ENCODE assay signal across 8 mouse cellular contexts in genomic region chr2:102294827-102295270, GRCm38 (mm10).
DNase-seq lines count a peak whose midpoint lies in the region; ATAC-seq lines count a peak whose summit lies in the region.

No protein-coding gene starts in this region.

- H3K36me3 ChIP-seq in hindbrain, embryonic 11.5 days (ENCODE audit: control insufficient read depth, insufficient read depth, low read length), result no peaks in the 10 kb centered on the region
- no peaks in the 10 kb centered on the region for H3K36me3 ChIP-seq in hindbrain, embryonic 13.5 days

- DNase-seq in hindbrain, embryonic 11.5 days (ENCODE audit: low spot score), result peak; percentile 20
- peak; percentile 34 for DNase-seq in Muller cell, postnatal 12 days (ENCODE audit: inconsistent ontology term)
- DNase-seq in forelimb bud, embryonic 11.5 days (ENCODE audit: low read depth, low spot score), result peak; percentile 66
- DNase-seq in kidney, postnatal 25 days, result peak; percentile 55 to 80
- DNase-seq in frontal cortex, postnatal 36 days (ENCODE audit: low spot score in 2 of 2), result no peak
- no peak for DNase-seq in cerebellum, postnatal 36 days
- no peak for DNase-seq in layer of hippocampus, postnatal 36 days

- no peak overlapping the region for H3K27ac ChIP-seq in hindbrain, embryonic 11.5 days (ENCODE audit: low read depth, low read length)
- no peak overlapping the region for H3K27ac ChIP-seq in hindbrain, embryonic 13.5 days

- no peaks in the 10 kb centered on the region for H3K27me3 ChIP-seq in hindbrain, embryonic 11.5 days (ENCODE audit: control insufficient read depth, insufficient read depth, low read length)
- no peaks in the 10 kb centered on the region for H3K27me3 ChIP-seq in hindbrain, embryonic 13.5 days

- H3K4me1 ChIP-seq in hindbrain, embryonic 11.5 days (replicated peaks; ENCODE audit: control insufficient read depth, insufficient read depth, low read length), result no peaks in the 10 kb centered on the region
- peaks cover 6% of the 10 kb centered on the region for H3K4me1 ChIP-seq in hindbrain, embryonic 13.5 days (replicated peaks)

- no peak; the same call in 1 of the 2 replicates for ATAC-seq in hindbrain, embryonic 11.5 days (ENCODE audit: low FRiP score)
- no peak for ATAC-seq in hindbrain, embryonic 13.5 days (ENCODE audit: low FRiP score)

- H3K4me2 ChIP-seq in hindbrain, embryonic 11.5 days (replicated peaks; ENCODE audit: low read depth, low read length), result no peak overlapping the region
- no peak overlapping the region for H3K4me2 ChIP-seq in hindbrain, embryonic 13.5 days

- 31% methylated on average over 6 of the region's 6 CpGs for WGBS in hindbrain, embryonic 11.5 days
- WGBS in hindbrain, embryonic 13.5 days, result 25% methylated on average over 6 of the region's 6 CpGs

- no peak overlapping the region for H3K4me3 ChIP-seq in hindbrain, embryonic 11.5 days (ENCODE audit: low read depth, low read length)
- no peak overlapping the region for H3K4me3 ChIP-seq in hindbrain, embryonic 13.5 days

- no peak overlapping the region for H3K9ac ChIP-seq in hindbrain, embryonic 11.5 days (ENCODE audit: low read depth, low read length)
- H3K9ac ChIP-seq in hindbrain, embryonic 13.5 days, result no peak overlapping the region

- no peaks in the 10 kb centered on the region for H3K9me3 ChIP-seq in hindbrain, embryonic 11.5 days (ENCODE audit: control insufficient read depth, low read length)
- no peaks in the 10 kb centered on the region for H3K9me3 ChIP-seq in hindbrain, embryonic 13.5 days

Comparison
In these comparisons a context has a peak if more than half of its experiments do, and no peak if none do; other contexts are left out.
1. DNase-seq: peak in hindbrain, embryonic 11.5 days (single experiment), Muller cell, postnatal 12 days (single experiment), forelimb bud, embryonic 11.5 days (single experiment) and kidney, postnatal 25 days (2 of 2); none in frontal cortex, postnatal 36 days (0 of 2), cerebellum, postnatal 36 days (0 of 2) and layer of hippocampus, postnatal 36 days (0 of 2).